In genomic region chr6:66994981-66995380, GRCm38 (mm10) we compare ENCODE assay signal across 31 mouse cellular contexts.
"Had no signal": no experiment of that assay in that cellular context is flagged by ENCODE, and none has a peak within 500 bp of the region (broad histone marks: within the 10 kb centered on the region; RNA-seq: fewer than 3 reads in every experiment).

No protein-coding gene starts in this region.

- H3K27me3 ChIP-seq: limb, embryonic 12.5 days; limb, embryonic 13.5 days; limb, embryonic 15.5 days; liver, embryonic 12.5 days; liver, embryonic 13.5 days; liver, embryonic 15.5 days; lung, embryonic 15.5 days; megakaryocyte, embryonic 14.5 days; midbrain, embryonic 12.5 days; midbrain, embryonic 13.5 days; midbrain, embryonic 15.5 days had no signal

- H3K4me3 ChIP-seq: limb, embryonic 10.5 days; limb, embryonic 12.5 days; limb, embryonic 13.5 days; limb, embryonic 15.5 days; liver, embryonic 12.5 days; liver, embryonic 13.5 days; liver, embryonic 15.5 days; lung, embryonic 15.5 days; megakaryocyte, embryonic 14.5 days; midbrain, embryonic 10.5 days; midbrain, embryonic 12.5 days; midbrain, embryonic 13.5 days; midbrain, embryonic 15.5 days; myocyte had no signal

- H3K9me3 ChIP-seq: limb, embryonic 10.5 days; limb, embryonic 12.5 days; limb, embryonic 13.5 days; limb, embryonic 15.5 days; liver, embryonic 12.5 days; liver, embryonic 13.5 days; liver, embryonic 15.5 days; lung, embryonic 15.5 days; megakaryocyte, embryonic 14.5 days; midbrain, embryonic 10.5 days; midbrain, embryonic 12.5 days; midbrain, embryonic 13.5 days; midbrain, embryonic 15.5 days had no signal

- H3K27ac ChIP-seq: limb, embryonic 10.5 days; limb, embryonic 12.5 days; limb, embryonic 13.5 days; limb, embryonic 15.5 days; liver, embryonic 12.5 days; liver, embryonic 13.5 days; liver, embryonic 14.5 days; liver, embryonic 15.5 days; lung, embryonic 15.5 days; macrophage; midbrain, embryonic 10.5 days; midbrain, embryonic 12.5 days; midbrain, embryonic 13.5 days; midbrain, embryonic 15.5 days had no signal

- DNase-seq: left cerebral cortex, postnatal 4 days; liver; liver, embryonic 13.5 days; liver, postnatal 0 days; lung, adult 18-20 months; lung, adult 2 months; lung, embryonic 14.5 days; lung, postnatal 10 days; lung, postnatal 14 days; lung, postnatal 36 days; lung, postnatal 4 days; midbrain, embryonic 14.5 days had no signal

- H3K9ac ChIP-seq: limb, embryonic 12.5 days; limb, embryonic 13.5 days; limb, embryonic 15.5 days; liver, embryonic 12.5 days; liver, embryonic 13.5 days; liver, embryonic 14.5 days; liver, embryonic 15.5 days; liver, postnatal 0 days; lung, embryonic 14.5 days; lung, embryonic 15.5 days; midbrain, embryonic 12.5 days; midbrain, embryonic 13.5 days; midbrain, embryonic 15.5 days had no signal

- H3K4me2 ChIP-seq: limb, embryonic 12.5 days; limb, embryonic 13.5 days; limb, embryonic 15.5 days; liver, embryonic 11.5 days; liver, embryonic 12.5 days; liver, embryonic 13.5 days; liver, embryonic 15.5 days; lung, embryonic 14.5 days; lung, embryonic 15.5 days; midbrain, embryonic 11.5 days; midbrain, embryonic 12.5 days; midbrain, embryonic 13.5 days; midbrain, embryonic 15.5 days had no signal

- H3K4me1 ChIP-seq: limb, embryonic 10.5 days; limb, embryonic 12.5 days; limb, embryonic 13.5 days; midbrain, embryonic 12.5 days; midbrain, embryonic 13.5 days; midbrain, embryonic 15.5 days had no signal

- H3K36me3 ChIP-seq: limb, embryonic 10.5 days; limb, embryonic 12.5 days; limb, embryonic 13.5 days; limb, embryonic 15.5 days; liver, embryonic 12.5 days; liver, embryonic 13.5 days; liver, embryonic 15.5 days; lung, embryonic 15.5 days; midbrain, embryonic 10.5 days; midbrain, embryonic 12.5 days; midbrain, embryonic 13.5 days; midbrain, embryonic 15.5 days had no signal

- ATAC-seq: liver, embryonic 12.5 days; liver, postnatal 0 days; lung, postnatal 0 days; midbrain, embryonic 13.5 days; midbrain, embryonic 15.5 days; midbrain, embryonic 16.5 days had no signal
